Mouse (Mus musculus): ENCODE measurements around the gene Lyl1.

Gene Lyl1

GRCm38 (mm10) chr8:84700526-84700925 lies 731 bp upstream of the Lyl1 start:
- in situ Hi-C loops (cut with MboI; ENCODE audit: unreplicated experiment in 2 of 2): loop anchor here in 1 of 2 experiments (5.0 to 10.0 kb wide), 3 partner anchors 38 to 496 kb away; partner anchors contain the start of genes Ier2 and Junb

- in situ Hi-C loops (cut with MboI; ENCODE audit: unreplicated experiment in 2 of 2): loop anchor here in 1 of 2 experiments (5.0 to 10.0 kb wide), 3 partner anchors 40 to 498 kb away; partner anchors contain the start of genes Ier2 and Junb
Measured at GRCm38 (mm10) chr8:84702561-84702960, 1.3 kb downstream of the Lyl1 start.

GRCm38 (mm10) chr8:84702963-84703465 lies 1.8 kb downstream of the Lyl1 start:
- in situ Hi-C loops (cut with MboI; ENCODE audit: unreplicated experiment in 2 of 2): loop anchor here in 1 of 2 experiments (5.0 to 10.0 kb wide), 3 partner anchors 41 to 498 kb away; partner anchors contain the start of genes Ier2 and Junb

GRCm38 (mm10) chr8:84703466-84704249 lies 2.4 kb downstream of the Lyl1 start:
- in situ Hi-C loops (cut with MboI; ENCODE audit: unreplicated experiment in 2 of 2): loop anchor here in 1 of 2 experiments (5.0 to 10.0 kb wide), 3 partner anchors 41 to 499 kb away; partner anchors contain the start of genes Ier2 and Junb

- in situ Hi-C loops (cut with MboI; ENCODE audit: unreplicated experiment in 2 of 2): loop anchor here in 1 of 2 experiments (5.0 to 10.0 kb wide), 3 partner anchors 42 to 500 kb away; partner anchors contain the start of genes Ier2 and Junb
Measured at GRCm38 (mm10) chr8:84704356-84704755, 3.1 kb downstream of the Lyl1 start.

GRCm38 (mm10) chr8:84704867-84705831 lies 3.9 kb downstream of the Lyl1 start:
- in situ Hi-C loops (cut with MboI; ENCODE audit: unreplicated experiment in 2 of 2): loop anchor here in 1 of 2 experiments (5.0 to 10.0 kb wide), 3 partner anchors 43 to 500 kb away; partner anchors contain the start of genes Ier2 and Junb

GRCm38 (mm10) chr8:84705960-84706359 lies 4.7 kb downstream of the Lyl1 start:
- in situ Hi-C loops (cut with MboI; ENCODE audit: unreplicated experiment in 2 of 2): loop anchor here in 1 of 2 experiments (10.0 kb wide), 1 partner anchor 501 kb away; no protein-coding TSS in a partner anchor

- in situ Hi-C loops (cut with MboI; ENCODE audit: unreplicated experiment in 2 of 2): loop anchor here in 1 of 2 experiments (10.0 kb wide), 1 partner anchor 502 kb away; no protein-coding TSS in a partner anchor
Measured at GRCm38 (mm10) chr8:84706610-84707266, 5.5 kb downstream of the Lyl1 start.

GRCm38 (mm10) chr8:84707267-84707883 lies 6.1 kb downstream of the Lyl1 start:
- in situ Hi-C loops (cut with MboI; ENCODE audit: unreplicated experiment in 2 of 2): loop anchor here in 1 of 2 experiments (10.0 kb wide), 1 partner anchor 503 kb away; no protein-coding TSS in a partner anchor

GRCm38 (mm10) chr8:84708071-84708541 lies 6.8 kb downstream of the Lyl1 start:
- in situ Hi-C loops (cut with MboI; ENCODE audit: unreplicated experiment in 2 of 2): loop anchor here in 1 of 2 experiments (10.0 kb wide), 1 partner anchor 503 kb away; no protein-coding TSS in a partner anchor

- in situ Hi-C loops (cut with MboI; ENCODE audit: unreplicated experiment in 2 of 2): loop anchor here in 1 of 2 experiments (10.0 kb wide), 1 partner anchor 504 kb away; no protein-coding TSS in a partner anchor
Measured at GRCm38 (mm10) chr8:84708774-84709475, 7.7 kb downstream of the Lyl1 start.

- in situ Hi-C loops (cut with MboI; ENCODE audit: unreplicated experiment in 2 of 2): loop anchor here in 1 of 2 experiments (5.0 to 10.0 kb wide), 4 partner anchors 102 to 505 kb away; partner anchors contain the start of genes Dnase2a and Klf1
Measured at GRCm38 (mm10) chr8:84709931-84710330, 8.7 kb downstream of the Lyl1 start.

GRCm38 (mm10) chr8:84711312-84711711 lies 10.1 kb downstream of the Lyl1 start:
- in situ Hi-C loops (cut with MboI; ENCODE audit: unreplicated experiment in 2 of 2): loop anchor here in 1 of 2 experiments (5.0 to 10.0 kb wide), 3 partner anchors 101 to 193 kb away; partner anchors contain the start of genes Dnase2a and Klf1

- in situ Hi-C loops (cut with MboI; ENCODE audit: unreplicated experiment in 2 of 2): loop anchor here in 1 of 2 experiments (5.0 to 10.0 kb wide), 3 partner anchors 100 to 193 kb away; partner anchors contain the start of genes Dnase2a and Klf1
Measured at GRCm38 (mm10) chr8:84711933-84712758, 10.9 kb downstream of the Lyl1 start.

GRCm38 (mm10) chr8:84712759-84713120 lies 11.5 kb downstream of the Lyl1 start:
- in situ Hi-C loops (cut with MboI; ENCODE audit: unreplicated experiment in 2 of 2): loop anchor here in 1 of 2 experiments (5.0 to 10.0 kb wide), 3 partner anchors 100 to 192 kb away; partner anchors contain the start of genes Dnase2a and Klf1

GRCm38 (mm10) chr8:84713381-84713780 lies 12.1 kb downstream of the Lyl1 start:
- in situ Hi-C loops (cut with MboI; ENCODE audit: unreplicated experiment in 2 of 2): loop anchor here in 1 of 2 experiments (5.0 to 10.0 kb wide), 3 partner anchors 99 to 191 kb away; partner anchors contain the start of genes Dnase2a and Klf1

GRCm38 (mm10) chr8:84714161-84714560 lies 12.9 kb downstream of the Lyl1 start:
- in situ Hi-C loops (cut with MboI; ENCODE audit: unreplicated experiment in 2 of 2): loop anchor here in 1 of 2 experiments (5.0 to 10.0 kb wide), 3 partner anchors 98 to 191 kb away; partner anchors contain the start of genes Dnase2a and Klf1
